Mouse (Mus musculus) embryonic facial prominence, embryonic 14.5 days (tissue): ENCODE measurements at regions not wholly inside any gene's neighbourhood (a gene's known extent, or its start where the extent isn't known, plus 50 kb on each side); places are given as distances from the start of the nearest gene placed in this dataset.

Experiments
- ATAC-seq: fragments of 200-750 bp; cut with Nextera tagmentation; 2 replicates; pipeline ENCODE4 v1.8.0; 2017; ENCODE audit warnings: low read depth, moderate number of reproducible peaks, moderate TSS enrichment
- DNase-seq: peaks from one replicate; pipeline ENCODE4 v3.0.0-alpha.2; 2015; ENCODE audit warnings: low spot score
- H3K27ac ChIP-seq: fragments of 300-500 bp; sonication (generic); replicated peaks from 2 replicates; pipeline ENCODE4 v1.5.1; 2014; ENCODE audit warnings: low read depth, mild to moderate bottlenecking, low read length, moderate library complexity
- H3K27me3 ChIP-seq: fragments of 300-500 bp; sonication (generic); replicated peaks from 2 replicates; pipeline ENCODE4 v1.6.1; 2014; ENCODE audit warnings: low read length; ENCODE audit not compliant: control insufficient read depth, insufficient read depth
- H3K36me3 ChIP-seq: fragments of 300-500 bp; sonication (generic); 2 replicates; pipeline ENCODE4 v1.6.1; 2014; ENCODE audit warnings: low read length, mixed read lengths; ENCODE audit not compliant: control insufficient read depth, insufficient read depth
- H3K4me1 ChIP-seq: fragments of 300-500 bp; sonication (generic); 2 replicates; pipeline ENCODE4 v1.6.1; 2014; ENCODE audit warnings: antibody characterized with exemption, low read length; ENCODE audit not compliant: control insufficient read depth, insufficient read depth
- H3K4me2 ChIP-seq: fragments of 300-500 bp; sonication (generic); 2 replicates; pipeline ENCODE4 v1.6.1; 2014; ENCODE audit warnings: low read depth, mild to moderate bottlenecking, low read length, moderate library complexity, mixed read lengths
- H3K4me3 ChIP-seq: fragments of 300-500 bp; sonication (generic); 2 replicates; pipeline ENCODE4 v1.5.1; 2014; ENCODE audit warnings: low read depth, mild to moderate bottlenecking, low read length
- H3K9ac ChIP-seq: fragments of 300-500 bp; sonication (generic); 2 replicates; pipeline ENCODE4 v1.6.1; 2014; ENCODE audit warnings: low read depth, mild to moderate bottlenecking, low read length, moderate library complexity, mixed read lengths
- H3K9me3 ChIP-seq: fragments of 300-500 bp; sonication (generic); 2 replicates; pipeline ENCODE4 v1.6.1; 2016; ENCODE audit warnings: low read length; ENCODE audit not compliant: control insufficient read depth
- whole genome bisulfite sequencing: fragments of 180-500 bp; shearing (Covaris S2); extraction: QIAGEN DNeasy Blood & Tissue Kit; methylation state at CpG from one replicate; pipeline ENCODE4 v1.1.7; 2014; 5-methylcytosine and 5-hydroxymethylcytosine counted together

- no peak for ATAC-seq
- no peak overlapping the region for H3K9ac ChIP-seq
- no peaks in the 10 kb centered on the region for H3K27me3 ChIP-seq
- no peak overlapping the region for H3K4me3 ChIP-seq
- H3K4me2 ChIP-seq, result no peak overlapping the region
- H3K4me1 ChIP-seq, result no peaks in the 10 kb centered on the region
- no peaks in the 10 kb centered on the region for H3K9me3 ChIP-seq
- DNase-seq, result no peak
- no peaks in the 10 kb centered on the region for H3K36me3 ChIP-seq
- no peak overlapping the region for H3K27ac ChIP-seq
- WGBS, result 66% methylated on average over 2 of the region's 2 CpGs
These were observed 244.0 kb upstream of the P2ry1 start for GRCm38 (mm10) chr3:60758568-60758967.

DNA sequence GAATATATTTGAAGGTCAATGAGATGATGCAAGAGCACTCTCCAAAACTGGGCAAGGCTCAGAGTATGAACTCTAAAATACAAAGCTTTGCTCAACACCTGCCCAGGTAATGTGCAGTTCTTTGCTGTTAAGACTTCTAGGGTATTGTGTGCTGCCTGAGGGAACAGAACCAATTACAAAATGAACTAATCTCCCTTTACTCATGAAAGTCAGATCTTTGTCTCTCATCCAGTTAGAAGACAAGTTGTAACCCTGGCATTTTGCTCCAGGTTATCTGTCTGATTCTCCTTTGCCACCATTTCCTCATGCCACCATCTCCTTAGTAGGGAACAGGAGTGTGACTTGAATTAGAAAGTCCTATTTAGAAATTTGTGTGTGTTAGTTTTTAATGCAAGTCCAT lies 243.5 kb upstream of the P2ry1 start:
- no peak overlapping the region for H3K4me3 ChIP-seq
- H3K27me3 ChIP-seq, result no peaks in the 10 kb centered on the region
- H3K9ac ChIP-seq, result no peak overlapping the region
- no peak overlapping the region for H3K27ac ChIP-seq
- DNase-seq, result no peak
- H3K4me1 ChIP-seq, result no peaks in the 10 kb centered on the region
- H3K9me3 ChIP-seq, result no peaks in the 10 kb centered on the region
- H3K4me2 ChIP-seq, result no peak overlapping the region
- ATAC-seq, result no peak
- H3K36me3 ChIP-seq, result no peaks in the 10 kb centered on the region

- DNase-seq, result peak; percentile 55
- Histone ChIP-seq H3K9me3 (no peaks in the 10 kb centered on the region), H3K4me3 (no peak overlapping the region), H3K4me2 (no peak overlapping the region), H3K36me3 (no peaks in the 10 kb centered on the region), H3K9ac (no peak overlapping the region), H3K27ac (no peak overlapping the region), H3K4me1 (no peaks in the 10 kb centered on the region), H3K27me3 (no peaks in the 10 kb centered on the region)
- 59% methylated on average over 4 of the region's 4 CpGs for WGBS
- no peak for ATAC-seq
These were observed 239.7 kb upstream of the P2ry1 start for GRCm38 (mm10) chr3:60762874-60763273.

GRCm38 (mm10) chr3:60765079-60765478 lies 237.5 kb upstream of the P2ry1 start:
- 56% methylated on average over 4 of the region's 4 CpGs for WGBS
- H3K4me2 ChIP-seq, result no peak overlapping the region
- DNase-seq, result no peak

GRCm38 (mm10) chr3:60768996-60769395 lies 233.6 kb upstream of the P2ry1 start:
- DNase-seq (no peak), ATAC-seq (no peak)
- H3K27me3 ChIP-seq, result no peaks in the 10 kb centered on the region
- no peak overlapping the region for H3K9ac ChIP-seq
- no peak overlapping the region for H3K27ac ChIP-seq
- H3K4me1 ChIP-seq, result no peaks in the 10 kb centered on the region; the same call in 1 of the 2 replicates
- H3K4me3 ChIP-seq, result no peak overlapping the region
- H3K4me2 ChIP-seq, result no peak overlapping the region
- no peaks in the 10 kb centered on the region for H3K9me3 ChIP-seq
- no peaks in the 10 kb centered on the region for H3K36me3 ChIP-seq

More at GRCm38 (mm10) chr3:60765079-60765478, 237.5 kb upstream of the P2ry1 start:
- no peak overlapping the region for H3K4me3 ChIP-seq
- ATAC-seq, result no peak
- H3K9ac ChIP-seq, result no peak overlapping the region
- H3K4me1 ChIP-seq, result no peaks in the 10 kb centered on the region
- no peak overlapping the region for H3K27ac ChIP-seq
- H3K27me3 ChIP-seq, result no peaks in the 10 kb centered on the region
- no peaks in the 10 kb centered on the region for H3K9me3 ChIP-seq
- H3K36me3 ChIP-seq, result no peaks in the 10 kb centered on the region

DNA sequence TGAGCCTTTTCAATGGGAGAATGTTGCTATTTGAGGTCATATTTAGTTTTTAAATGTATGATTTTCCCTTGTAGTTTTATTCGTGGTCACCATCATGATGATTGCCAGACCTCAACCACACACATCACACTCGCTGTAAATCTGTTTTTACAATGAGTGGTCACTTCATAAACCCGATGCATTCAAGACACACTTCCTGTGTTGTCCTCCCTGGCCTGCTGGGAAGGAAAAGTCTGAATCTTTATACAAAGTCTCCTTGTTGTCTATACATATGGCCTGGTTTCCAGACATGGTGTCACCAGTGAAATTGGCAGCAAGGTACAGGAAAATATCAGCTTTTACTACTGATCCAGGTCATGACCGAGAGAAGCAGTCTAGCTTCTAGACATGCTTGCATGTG lies 230.7 kb upstream of the P2ry1 start:
- no peak overlapping the region for H3K4me3 ChIP-seq
- DNase-seq, result peak; percentile 8
- H3K27me3 ChIP-seq, result no peaks in the 10 kb centered on the region
- no peak overlapping the region for H3K4me2 ChIP-seq
- H3K36me3 ChIP-seq, result no peaks in the 10 kb centered on the region
- no peak overlapping the region for H3K9ac ChIP-seq
- no peaks in the 10 kb centered on the region for H3K9me3 ChIP-seq
- no peaks in the 10 kb centered on the region; the same call in 1 of the 2 replicates for H3K4me1 ChIP-seq
- no peak overlapping the region for H3K27ac ChIP-seq
- 66% methylated on average over 4 of the region's 4 CpGs for WGBS
- no peak for ATAC-seq

DNA sequence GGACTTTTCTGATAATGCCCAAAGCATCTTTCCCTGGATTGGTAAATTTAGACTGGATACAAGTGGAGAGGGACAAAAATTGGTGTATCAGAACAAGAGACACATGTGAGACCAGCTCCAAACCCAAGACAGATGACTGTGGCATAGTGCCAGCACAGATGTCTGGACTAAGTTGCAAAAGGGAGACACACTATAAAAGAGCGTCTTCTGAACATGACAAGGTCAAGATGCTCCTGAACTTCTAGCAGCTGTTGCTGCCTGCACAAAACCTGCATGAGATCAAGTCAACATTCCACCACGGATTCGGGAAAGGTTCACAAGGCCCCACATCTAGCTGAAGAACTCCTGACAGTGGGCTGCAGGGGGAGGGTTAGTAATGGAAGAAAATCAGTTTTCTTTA lies 229.2 kb upstream of the P2ry1 start:
- H3K36me3 ChIP-seq, result no peaks in the 10 kb centered on the region
- ATAC-seq, result peak; percentile 26; the same call in 1 of the 2 replicates
- H3K4me1 ChIP-seq, result no peaks in the 10 kb centered on the region; the same call in 1 of the 2 replicates
- no peak overlapping the region for H3K4me3 ChIP-seq
- WGBS, result 41% methylated on average over 3 of the region's 3 CpGs
- H3K4me2 ChIP-seq, result no peak overlapping the region
- H3K9ac ChIP-seq, result no peak overlapping the region
- no peaks in the 10 kb centered on the region for H3K9me3 ChIP-seq
- H3K27ac ChIP-seq, result no peak overlapping the region
- peak; percentile 66 for DNase-seq
- H3K27me3 ChIP-seq, result no peaks in the 10 kb centered on the region

- no peaks in the 10 kb centered on the region for H3K36me3 ChIP-seq
- DNase-seq, result peak; percentile 71
- no peak overlapping the region for H3K4me2 ChIP-seq
- H3K27me3 ChIP-seq, result no peaks in the 10 kb centered on the region
- 51% methylated on average over 9 of the region's 9 CpGs for WGBS
- peaks cover 6% of the 10 kb centered on the region; the same call in 1 of the 2 replicates for H3K4me1 ChIP-seq
- no peaks in the 10 kb centered on the region for H3K9me3 ChIP-seq
- H3K9ac ChIP-seq, result no peak overlapping the region
- H3K27ac ChIP-seq, result 0 out of 2 replicates have a peak overlapping the region, but pooled peaks have one; percentile 15
- ATAC-seq, result no peak
- H3K4me3 ChIP-seq, result no peak overlapping the region
These were observed 217.3 kb upstream of the P2ry1 start for GRCm38 (mm10) chr3:60785137-60785875.

DNA sequence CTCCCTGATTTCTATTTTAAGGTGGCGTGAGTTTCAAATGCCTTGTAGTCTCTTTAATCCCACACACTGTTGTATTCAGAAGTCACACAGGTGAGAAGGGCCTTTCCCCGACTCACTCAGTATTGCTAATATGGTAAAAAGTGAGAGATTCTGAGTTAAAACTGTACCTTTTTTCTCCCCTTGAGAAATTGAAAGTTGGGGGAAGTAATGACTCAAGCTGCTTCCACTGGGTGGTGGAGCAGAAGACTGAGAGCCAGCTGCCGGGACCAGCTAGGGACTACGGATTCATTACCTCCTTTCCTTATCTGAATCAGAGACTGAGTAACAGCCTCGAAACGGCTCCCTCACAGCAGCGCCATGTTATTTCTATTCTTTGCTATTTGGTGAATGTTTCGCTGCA lies 214.6 kb upstream of the P2ry1 start:
- Histone ChIP-seq H3K36me3 (no peaks in the 10 kb centered on the region), H3K27me3 (no peaks in the 10 kb centered on the region), H3K4me1 (peaks cover 6% of the 10 kb centered on the region; the same call in 1 of the 2 replicates), H3K9ac (no peak overlapping the region), H3K9me3 (no peaks in the 10 kb centered on the region), H3K4me2 (no peak overlapping the region), H3K4me3 (no peak overlapping the region), H3K27ac (no peak overlapping the region)
- WGBS, result 68% methylated on average over 8 of the region's 8 CpGs
- DNase-seq (no peak), ATAC-seq (no peak)
